Mouse (Mus musculus): ENCODE results near the gene Snapc5. TPM values are rescaled to one million over a fixed set of nuclear protein-coding genes. Genes with fewer than 3 reads are reported as not detected.

Gene Snapc5
- polyA plus RNA-seq (2017; shearing (Covaris generic)) = 10 to 100 TPM; 52.9 to 61.3 TPM

DNA sequence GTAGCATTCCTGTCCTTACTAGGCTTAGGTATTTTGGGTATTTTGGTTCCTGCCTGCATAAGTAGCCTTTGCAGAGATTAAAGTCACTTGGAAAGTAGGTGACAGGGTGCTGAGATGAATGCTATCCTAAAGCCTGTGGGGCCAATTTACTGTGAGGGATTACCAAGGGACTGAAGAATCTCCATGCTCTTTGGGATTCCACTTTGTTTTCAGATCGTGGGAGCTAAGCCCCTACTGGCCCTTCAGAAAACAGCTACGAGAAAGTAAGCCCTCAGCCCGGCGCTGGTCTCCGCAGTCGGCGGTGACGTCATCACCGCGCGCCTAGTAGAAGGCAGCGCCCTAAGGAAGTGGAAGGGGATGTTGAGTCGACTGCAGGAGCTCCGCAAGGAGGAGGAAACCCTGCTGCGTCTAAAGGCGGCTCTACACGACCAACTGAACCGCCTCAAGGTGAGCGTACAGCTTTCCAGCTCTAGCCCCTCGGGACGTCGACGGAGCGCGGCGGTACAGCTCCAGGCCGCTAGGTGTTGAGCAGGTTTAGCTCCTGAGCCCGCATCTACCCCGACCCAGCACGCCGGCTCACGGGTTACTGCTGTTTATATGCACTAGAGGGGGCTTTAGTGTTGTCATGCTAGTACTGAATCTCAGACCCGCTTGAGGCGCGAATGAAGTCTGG is at the start of gene Snapc5:
TSS of gene Snapc5 (plus strand) at position 301 of the 673 bp plus-strand sequence.

DNA sequence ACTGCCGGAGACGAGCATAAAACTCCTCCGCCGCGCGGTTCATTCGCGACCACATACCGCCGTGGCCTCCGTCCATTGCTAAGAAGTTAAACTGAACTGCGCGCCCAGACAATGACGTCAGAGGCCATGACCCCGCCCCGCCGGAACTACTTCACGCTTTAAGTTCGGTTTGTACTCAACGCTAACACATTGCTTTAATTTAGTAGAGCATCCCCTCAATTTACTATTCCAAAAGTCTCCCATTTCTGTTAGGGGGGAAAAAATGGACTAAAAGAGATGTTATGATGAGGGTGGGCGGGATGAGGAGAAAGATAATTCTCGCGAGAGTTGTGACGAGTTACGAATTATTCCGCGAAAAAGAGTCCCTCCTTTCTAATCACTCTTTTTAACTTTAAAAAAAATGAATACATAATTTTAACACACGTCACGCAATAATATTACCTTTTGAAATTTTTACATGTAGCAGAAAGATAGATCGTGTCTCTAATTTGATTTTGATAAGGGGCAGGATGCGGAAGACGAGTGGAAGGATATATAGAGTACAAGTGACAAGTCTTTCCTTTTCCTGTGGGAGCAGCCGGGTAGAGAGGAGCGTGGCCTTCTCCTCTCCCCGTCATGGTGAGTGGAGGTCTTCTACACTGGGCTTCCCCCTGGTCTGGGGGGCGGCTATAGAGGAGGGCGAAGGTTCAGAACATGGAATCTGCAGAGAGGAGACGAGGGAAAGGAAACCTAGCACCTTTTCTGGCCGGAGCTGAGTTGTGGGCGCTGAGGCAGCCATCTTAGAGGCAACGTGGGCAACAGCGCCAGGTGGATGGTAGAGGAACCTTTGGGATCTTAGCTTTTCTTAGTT is 6.0 kb upstream of the Snapc5 start, which contains the start of the genes Zwilch and Rpl4:
TSS of gene Zwilch (minus strand) at position 289 of the 850 bp plus-strand sequence.
TSS of gene Rpl4 (plus strand) at position 560 of the 850 bp plus-strand sequence.

Other genes starting within 250 kb of the Snapc5 start
- gene Smad6, start 157.2 kb upstream of the Snapc5 start, polyA plus RNA-seq (2017; shearing (Covaris generic)) = under 1 TPM in 1 of 2 experiments, not detected in 1; 0.53 TPM
- gene Lctl, start 62.1 kb upstream of the Snapc5 start, polyA plus RNA-seq (2017; shearing (Covaris generic)) = 1 to 10 TPM in 1 of 2 experiments, under 1 TPM in 1; 0.64 to 2.6 TPM
- gene Zwilch, start 6.2 kb upstream of the Snapc5 start, polyA plus RNA-seq (2017; shearing (Covaris generic)) = 1 to 10 TPM; 1.5 to 2.1 TPM
- 1,000 to 10,000 TPM; 1,282 to 1,679 TPM for gene Rpl4, start 5.9 kb upstream of the Snapc5 start, polyA plus RNA-seq (2017; shearing (Covaris generic))
- 10 to 100 TPM in 1 of 2 experiments, 1 to 10 TPM in 1; 8.3 to 16.7 TPM for gene Uchl4, start 55.9 kb downstream of the Snapc5 start, polyA plus RNA-seq (2017; shearing (Covaris generic))
- 100 to 1,000 TPM in 1 of 2 experiments, 10 to 100 TPM in 1; 93.5 to 103 TPM for gene Map2k1, start 74.4 kb downstream of the Snapc5 start, polyA plus RNA-seq (2017; shearing (Covaris generic))
- 10 to 100 TPM; 34.6 to 55.8 TPM for gene Tipin, start 102.3 kb downstream of the Snapc5 start, polyA plus RNA-seq (2017; shearing (Covaris generic))
- gene Dis3l, start 162.0 kb downstream of the Snapc5 start, polyA plus RNA-seq (2017; shearing (Covaris generic)) = 10 to 100 TPM; 21.2 to 26.5 TPM
- gene Megf11, start 206.4 kb downstream of the Snapc5 start, polyA plus RNA-seq (2017; shearing (Covaris generic)) = 1 to 10 TPM in 1 of 2 experiments, under 1 TPM in 1; 0.57 to 1.7 TPM

Data from inflammation-experienced regulatory T-cells (primary cell).